Mouse (Mus musculus) spleen, adult 12 weeks (tissue): Measurements from ENCODE around the gene Dthd1.

ENCODE experiments used
- DNase-seq: peaks from one replicate; pipeline ENCODE4 v3.0.0; 2022; ENCODE audit warnings: low spot score

Gene Dthd1

DNA sequence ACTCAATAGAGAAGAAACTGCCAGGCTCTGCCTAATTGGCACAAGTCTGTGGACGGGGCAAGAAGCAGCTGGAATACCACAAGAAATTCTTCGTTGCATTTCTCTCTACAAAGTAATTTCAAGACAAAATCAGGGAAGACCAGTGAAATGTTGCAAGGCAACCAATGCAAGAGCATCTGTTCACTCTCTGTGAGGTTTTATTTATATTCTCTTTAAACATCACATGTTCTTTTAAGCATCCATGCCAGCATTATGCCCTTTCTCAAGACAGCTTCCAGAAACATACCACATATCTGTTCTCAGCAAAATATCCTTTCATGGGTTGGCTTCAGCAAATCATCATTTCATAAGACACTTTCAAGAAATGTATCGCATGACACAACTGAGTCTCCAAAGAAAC lies 50.7 kb downstream of the Dthd1 start:
- no peak for DNase-seq

DNA sequence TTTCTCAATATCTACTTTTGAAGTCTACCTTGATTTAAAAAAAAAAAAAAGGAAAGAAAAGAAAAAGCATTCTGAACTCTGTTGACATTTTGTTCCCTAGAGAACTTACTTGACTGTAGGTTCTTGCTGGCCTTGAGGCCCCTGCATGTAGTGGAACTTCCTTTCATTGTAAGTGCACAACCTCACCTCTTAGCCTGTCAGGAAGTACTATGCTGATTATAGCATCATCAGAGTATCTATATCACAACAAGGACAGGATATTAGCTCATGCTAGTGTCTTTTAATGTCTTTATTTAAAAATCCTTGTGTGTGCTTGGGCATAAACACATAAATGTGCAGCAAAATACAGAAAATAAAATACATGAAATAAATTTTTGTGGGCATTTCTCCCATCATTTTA lies 53.4 kb downstream of the Dthd1 start:
- DNase-seq, result no peak

DNA sequence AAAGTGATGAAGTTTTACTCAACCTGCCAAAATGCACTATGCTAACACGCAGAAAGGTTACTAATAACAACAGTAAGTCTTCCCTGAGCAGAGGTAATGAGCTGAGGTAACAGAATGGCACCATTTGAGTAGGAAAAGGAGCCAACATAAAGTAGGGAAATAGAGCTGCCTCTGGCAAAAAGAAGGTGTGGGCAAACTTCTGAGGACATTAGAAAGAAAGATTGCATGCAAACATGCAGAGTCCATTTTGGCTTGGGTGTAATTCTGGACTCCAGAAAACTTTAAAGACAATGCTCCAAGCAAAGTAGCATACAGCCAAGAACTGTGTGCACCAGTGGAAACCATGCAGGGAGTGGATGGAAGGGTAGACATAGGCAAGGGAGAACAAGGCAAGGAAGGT lies 65.9 kb downstream of the Dthd1 start:
- DNase-seq, result no peak

DNA sequence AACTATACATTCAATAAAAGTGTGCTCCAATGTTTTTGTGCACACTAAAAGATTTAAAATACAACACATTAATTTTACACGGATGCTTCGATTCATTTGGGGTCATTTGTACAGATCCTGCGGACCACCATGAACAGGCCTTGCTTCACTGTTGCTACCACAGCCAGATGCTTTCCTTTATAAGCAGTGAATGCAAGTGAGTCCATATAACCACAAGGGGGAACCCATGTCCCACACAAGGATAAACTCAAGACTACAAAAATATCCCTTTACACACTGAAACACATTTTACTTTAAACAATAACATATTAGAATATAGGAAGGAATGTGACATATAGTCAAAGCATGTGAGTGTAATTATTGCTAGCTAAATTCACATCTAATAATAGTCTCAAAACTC lies 81.7 kb downstream of the Dthd1 start:
- no peak for DNase-seq

DNA sequence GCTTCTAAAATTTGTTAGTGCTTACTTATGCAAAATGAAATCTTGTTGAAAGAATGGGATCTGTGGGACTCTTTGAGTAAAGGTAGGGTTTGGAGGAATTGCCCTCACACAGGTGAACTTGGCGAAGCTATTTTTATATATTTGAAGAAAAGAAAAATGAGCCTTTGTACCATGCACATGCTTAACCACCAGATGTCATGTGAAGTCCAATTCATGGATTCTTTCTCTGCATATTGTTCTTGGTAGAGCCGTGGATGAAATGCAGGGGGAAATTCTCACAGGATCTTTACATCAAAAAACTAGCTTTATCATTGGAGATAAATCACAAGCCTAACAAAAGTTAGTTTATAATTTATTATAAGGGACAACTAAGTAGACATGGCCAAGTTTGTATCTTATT lies 93.3 kb downstream of the Dthd1 start:
- DNase-seq, result no peak

DNA sequence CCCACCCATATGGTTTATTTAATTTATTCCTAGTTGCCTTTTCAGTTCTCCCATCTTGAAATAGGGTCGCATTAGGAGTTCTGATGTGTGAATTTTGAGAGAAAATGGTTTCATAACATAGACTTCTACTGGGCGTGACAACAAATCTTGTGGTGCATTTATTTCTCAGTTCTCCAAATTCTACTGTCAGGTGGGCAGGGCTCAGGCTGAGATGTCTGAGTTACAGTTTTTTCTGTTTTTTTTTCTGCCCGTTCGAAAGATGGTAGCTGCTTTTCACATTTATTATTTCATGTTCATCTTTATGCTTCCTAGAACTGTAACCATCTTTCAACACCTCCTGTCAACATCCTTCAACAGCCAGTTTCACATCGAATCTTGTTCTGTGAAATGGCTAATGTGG lies 95.5 kb downstream of the Dthd1 start:
- no peak for DNase-seq

DNA sequence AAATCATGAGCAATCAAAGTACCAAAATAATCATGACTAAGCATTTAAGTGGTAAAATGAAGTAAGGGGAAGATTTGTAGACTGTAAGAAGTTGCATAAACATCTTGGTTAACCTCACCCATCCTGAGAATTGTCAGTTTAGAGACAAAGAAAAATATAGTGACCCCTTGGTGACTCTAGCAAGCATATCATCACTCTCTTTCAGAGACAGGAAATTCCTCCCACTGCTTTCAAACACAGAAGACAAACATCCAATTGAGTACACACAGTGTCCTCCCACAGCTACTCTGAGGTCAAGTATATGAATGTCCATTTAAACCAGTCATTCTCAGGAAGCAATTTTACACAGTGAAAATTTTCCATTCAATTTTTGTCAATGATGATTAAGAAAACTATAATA lies 111.0 kb downstream of the Dthd1 start:
- no peak for DNase-seq
